Mouse (Mus musculus) cerebellum, adult 2 months (tissue): ENCODE measurements around the gene Stard13. TPM values are rescaled to one million over a fixed set of nuclear protein-coding genes. Genes with fewer than 3 reads are reported as not detected.

Source experiments
- DNase-seq, 2 experiments: peaks; one replicate each; pipeline ENCODE4 v3.0.0; 2021
- H3K27ac ChIP-seq: fragments of 200-500 bp; 2 replicates; pipeline ENCODE4 v1.5.1; 2012; ENCODE audit warnings: low read length, control low read depth, inconsistent platforms; ENCODE audit not compliant: insufficient read depth
- H3K27me3 ChIP-seq: fragments of 200-500 bp; 2 replicates; pipeline ENCODE4 v1.6.1; 2012; ENCODE audit warnings: inconsistent platforms, mild to moderate bottlenecking, low read length, moderate library complexity; ENCODE audit not compliant: control insufficient read depth, insufficient read depth
- H3K4me1 ChIP-seq: fragments of 200-500 bp; 2 replicates; pipeline ENCODE4 v1.6.1; 2011; ENCODE audit warnings: low read length; ENCODE audit not compliant: control insufficient read depth, insufficient read depth
- H3K4me3 ChIP-seq: fragments of 200-500 bp; replicated peaks from 2 replicates; pipeline ENCODE3; 2011; ENCODE audit warnings: mild to moderate bottlenecking, low read depth, low read length, control low read depth; ENCODE audit not compliant: insufficient read depth
- CTCF ChIP-seq: fragments of 200-500 bp; IDR thresholded peaks from 2 replicates; pipeline ENCODE4 v1.5.1; 2011; ENCODE audit warnings: low read depth, mild to moderate bottlenecking, control low read depth, low read length, moderate library complexity, borderline replicate concordance; ENCODE audit not compliant: insufficient read depth
- POLR2A ChIP-seq: fragments of 200-500 bp; IDR thresholded peaks from 2 replicates; pipeline ENCODE4 v1.6.1; 2011; ENCODE audit warnings: low read length, control low read depth, borderline replicate concordance; ENCODE audit not compliant: insufficient read depth
- WGBS: fragments of 180-500 bp; shearing (Covaris S2); methylation state at CpG from one replicate; pipeline ENCODE4 v1.1.7; 2018; 5-methylcytosine and 5-hydroxymethylcytosine counted together
- polyA plus RNA-seq: library from polyadenylated mRNA; depleted of rRNA; stranded (reverse); fragments of >200 nt; gene quantifications from 2 replicates; pipeline ENCODE4 v1.2.3, GENCODE M21; 2012

Stard13 gene
- polyA plus RNA-seq, 1 experiment, result 9.8 TPM

DNA sequence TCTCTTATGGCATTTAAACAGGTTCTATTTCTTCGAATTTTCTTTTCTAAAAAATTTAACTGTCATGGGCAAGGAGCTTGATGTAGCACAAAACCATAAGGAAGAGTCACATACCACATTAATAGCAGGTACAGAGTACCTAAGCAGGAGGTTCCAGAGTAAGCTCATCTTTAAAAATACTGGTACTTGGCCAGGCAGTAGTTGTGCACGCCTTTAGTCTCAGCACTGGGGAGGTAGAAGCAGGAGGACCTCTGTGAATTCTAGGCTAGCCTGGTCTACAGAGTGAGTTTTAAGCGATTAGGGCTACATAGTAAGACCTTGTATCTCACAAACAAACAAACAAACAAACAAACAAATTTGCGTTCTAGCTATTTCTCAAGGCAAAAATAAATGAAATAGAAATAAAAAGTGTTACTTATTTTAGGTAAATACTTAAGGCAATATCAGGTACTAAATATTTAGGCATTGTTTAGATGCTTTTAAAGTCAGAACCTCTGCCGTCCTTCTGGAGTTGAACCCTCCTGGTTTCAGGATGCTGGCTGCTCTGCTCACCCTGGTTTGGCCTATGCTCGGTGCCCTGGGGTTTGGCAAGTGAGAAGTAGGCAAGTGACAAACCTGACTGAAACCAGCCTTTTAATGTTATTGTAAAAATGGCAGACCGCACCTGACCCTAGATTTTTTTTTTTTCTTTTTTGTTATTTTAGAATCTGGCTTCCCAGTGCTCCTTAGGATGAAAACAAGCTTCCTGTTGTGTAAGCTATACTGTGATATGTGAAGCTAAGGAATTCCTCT is 122.4 kb downstream of the Stard13 start:
- TF ChIP-seq CTCF (no peak), POLR2A (no peak)
- Histone ChIP-seq H3K27ac (no peak overlapping the region), H3K4me1 (no peaks in the 10 kb centered on the region; the same call in 1 of the 2 replicates), H3K27me3 (no peaks in the 10 kb centered on the region), H3K4me3 (no peak overlapping the region)
- DNase-seq, result no peak
- 82% methylated on average over 7 of the region's 7 CpGs for WGBS

DNA sequence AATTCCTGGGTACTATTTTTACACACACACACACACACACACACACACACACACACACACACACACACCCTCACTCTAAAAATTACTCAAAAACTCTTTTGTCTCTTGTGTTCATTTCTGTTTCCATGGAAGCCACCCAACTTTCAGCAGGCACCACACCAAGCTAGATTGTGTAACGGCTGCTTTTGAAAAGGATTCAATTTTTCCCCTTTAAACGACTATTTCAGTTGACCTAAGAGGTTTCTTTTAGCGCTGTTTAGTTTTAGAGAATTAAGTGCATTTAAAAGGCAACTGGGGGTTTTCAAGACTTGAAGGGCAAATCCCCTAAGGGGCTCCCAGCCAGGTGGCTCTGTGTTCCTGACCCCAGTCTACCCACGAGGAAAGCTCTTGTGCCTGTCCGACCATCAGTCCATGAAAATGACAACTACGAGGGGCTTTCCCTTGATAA is 123.2 kb downstream of the Stard13 start:
- Histone ChIP-seq H3K4me3 (no peak overlapping the region), H3K27me3 (no peaks in the 10 kb centered on the region), H3K4me1 (no peaks in the 10 kb centered on the region), H3K27ac (no peak overlapping the region)
- 45% methylated on average over 6 of the region's 6 CpGs for WGBS
- DNase-seq, result peak in 1 of 2 experiments; percentile 18
- TF ChIP-seq POLR2A (no peak), CTCF (no peak)

DNA sequence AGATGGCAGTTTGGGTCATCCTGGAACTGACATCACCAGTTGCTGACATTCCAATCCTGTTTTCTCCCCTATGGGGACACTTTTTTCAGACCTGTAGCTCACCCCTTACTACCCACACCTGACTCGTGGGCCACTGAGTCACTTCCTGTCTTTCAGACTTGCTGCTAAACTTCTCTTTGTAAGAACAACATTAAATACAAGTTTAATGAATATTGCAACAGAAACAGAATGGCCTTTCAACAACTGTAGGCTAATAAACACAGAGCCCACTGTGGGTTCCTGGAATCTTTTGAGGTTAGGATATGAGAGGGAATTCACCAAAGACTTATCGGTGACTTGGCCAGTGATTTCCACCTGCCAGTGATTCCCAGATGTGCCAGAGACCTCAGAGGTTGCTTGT is 123.8 kb downstream of the Stard13 start:
- Histone ChIP-seq H3K4me1 (no peaks in the 10 kb centered on the region), H3K27me3 (no peaks in the 10 kb centered on the region), H3K27ac (no peak overlapping the region), H3K4me3 (no peak overlapping the region)
- WGBS, result 82% methylated on average over 2 of the region's 2 CpGs
- TF ChIP-seq CTCF (no peak), POLR2A (no peak)
- DNase-seq, result no peak

DNA sequence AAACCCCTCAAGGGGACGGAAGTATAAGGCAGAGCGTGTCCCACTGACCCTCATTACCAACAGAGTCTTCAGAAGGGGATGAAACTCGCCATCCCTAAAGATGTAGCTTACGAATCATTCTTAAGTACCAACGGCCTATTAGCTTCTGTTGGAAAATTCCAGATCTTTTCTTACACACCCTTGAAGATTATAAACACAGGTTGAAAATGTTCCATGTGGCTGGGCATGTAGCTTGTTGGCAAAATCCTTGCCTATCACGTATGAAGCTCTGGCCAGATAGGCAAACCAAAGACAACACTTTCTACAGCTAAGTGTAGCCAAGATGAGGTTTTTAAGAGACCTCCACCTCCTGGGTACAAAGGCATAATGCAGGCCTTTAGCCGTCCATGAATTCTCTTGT is 124.7 kb downstream of the Stard13 start:
- Histone ChIP-seq H3K27me3 (no peaks in the 10 kb centered on the region), H3K4me3 (no peak overlapping the region), H3K27ac (no peak overlapping the region), H3K4me1 (no peaks in the 10 kb centered on the region)
- 90% methylated on average over 7 of the region's 7 CpGs for WGBS
- TF ChIP-seq CTCF, result no peak
- no peak for TF ChIP-seq POLR2A
- no peak for DNase-seq

DNA sequence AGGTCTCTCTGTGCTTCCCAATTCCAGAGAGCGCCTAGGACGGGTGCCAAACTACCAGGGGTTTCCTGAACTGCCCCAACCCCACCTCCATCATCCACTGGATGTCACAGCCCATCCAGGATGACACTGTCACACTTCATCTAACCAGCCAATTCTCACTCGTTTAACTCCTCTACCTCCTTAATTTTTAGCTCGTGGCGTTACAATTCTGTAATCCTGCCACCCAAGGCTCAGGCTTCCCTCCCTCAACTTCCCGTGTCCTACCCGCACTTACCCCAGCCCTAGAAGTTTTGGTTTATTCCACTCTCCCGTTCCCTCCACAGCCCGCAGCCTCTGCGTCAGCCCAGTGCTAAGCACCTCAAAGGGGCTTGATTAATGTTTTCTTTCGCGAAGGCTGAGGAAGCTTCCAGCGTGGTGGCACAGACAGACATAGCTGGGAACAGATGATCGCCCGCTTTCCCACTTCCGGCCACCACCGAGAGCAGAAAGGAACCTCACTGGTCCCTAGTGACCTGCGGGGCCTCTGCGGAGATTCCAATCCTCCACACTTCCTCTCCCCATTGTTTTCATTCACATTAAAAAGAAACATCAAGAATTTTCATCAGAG is 125.2 kb downstream of the Stard13 start:
- H3K27ac ChIP-seq, result no peak overlapping the region
- WGBS, result 73% methylated on average over 19 of the region's 19 CpGs
- TF ChIP-seq POLR2A, result no peak
- no peak for TF ChIP-seq CTCF
- no peak for DNase-seq
- no peaks in the 10 kb centered on the region for H3K27me3 ChIP-seq
- H3K4me3 ChIP-seq, result no peak overlapping the region
- no peaks in the 10 kb centered on the region for H3K4me1 ChIP-seq

DNA sequence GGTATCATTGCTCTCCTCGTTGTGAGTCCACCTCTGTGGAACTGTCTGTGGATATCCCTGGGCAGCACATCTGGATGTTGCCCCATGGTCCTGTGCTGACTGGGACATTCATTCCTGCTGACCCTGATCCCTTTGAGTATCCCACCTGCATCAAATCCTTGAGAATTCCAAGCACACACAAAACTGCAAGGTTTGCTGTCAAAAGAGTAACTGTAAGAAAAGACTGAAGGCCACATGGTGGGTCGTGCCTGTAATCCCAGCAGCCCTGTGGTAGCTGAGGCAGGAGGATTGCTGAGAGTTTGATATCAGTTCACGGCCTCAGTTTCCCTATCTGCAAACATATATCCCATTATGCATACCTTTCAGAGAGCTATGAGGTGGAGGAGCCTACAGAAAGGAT is 126.8 kb downstream of the Stard13 start:
- 92% methylated on average over 3 of the region's 3 CpGs for WGBS
- no peak for DNase-seq
- TF ChIP-seq CTCF, result no peak
- TF ChIP-seq POLR2A, result no peak
- H3K4me1 ChIP-seq, result no peaks in the 10 kb centered on the region
- H3K4me3 ChIP-seq, result no peak overlapping the region
- H3K27me3 ChIP-seq, result no peaks in the 10 kb centered on the region
- H3K27ac ChIP-seq, result no peak overlapping the region

DNA sequence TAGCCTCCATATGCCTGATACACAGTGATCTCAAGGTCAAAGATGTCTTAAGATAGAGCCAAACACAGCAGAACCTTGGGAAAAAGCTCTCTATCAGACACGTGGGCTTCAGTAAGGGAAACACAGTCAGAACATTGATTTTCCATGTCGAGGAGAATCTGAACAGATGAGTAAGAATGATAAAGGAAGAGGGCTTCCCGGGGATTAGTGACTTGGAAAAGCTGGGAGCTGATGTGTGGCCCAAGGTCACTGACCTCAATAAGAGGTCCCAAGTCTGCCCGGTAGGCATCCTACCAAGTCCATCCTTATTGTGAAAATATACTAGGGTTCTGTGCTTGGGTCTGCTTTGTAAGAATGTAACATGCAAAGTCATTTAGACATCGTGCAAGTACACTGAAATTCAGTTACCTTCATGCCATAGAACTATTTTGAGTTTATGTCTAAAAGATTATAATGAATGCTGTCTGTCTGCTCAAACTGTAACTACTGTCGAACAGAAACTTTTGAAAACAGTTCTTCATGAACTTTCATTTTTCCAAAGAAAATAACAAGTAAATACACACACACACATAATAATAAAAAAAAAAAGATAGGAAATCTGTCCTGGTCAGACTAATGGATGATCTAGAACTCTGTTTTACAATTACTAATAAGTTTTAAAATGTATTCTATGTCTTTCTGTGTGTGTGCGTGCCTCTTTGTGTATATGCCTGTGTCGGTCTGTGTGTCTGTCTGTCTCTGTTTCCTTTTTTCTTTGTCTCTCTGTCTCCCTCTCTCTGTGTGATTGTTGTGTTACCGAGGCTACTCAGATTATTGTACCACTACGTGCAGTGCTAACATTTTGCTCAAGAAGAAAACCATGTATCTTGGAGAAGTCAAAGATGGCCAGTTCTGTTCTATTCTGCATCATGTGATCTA is 128.3 kb downstream of the Stard13 start:
- Histone ChIP-seq H3K27me3 (no peaks in the 10 kb centered on the region), H3K4me3 (no peak overlapping the region), H3K27ac (no peak overlapping the region), H3K4me1 (no peaks in the 10 kb centered on the region)
- TF ChIP-seq CTCF, result no peak
- no peak for TF ChIP-seq POLR2A
- 75% methylated on average over 10 of the region's 10 CpGs for whole genome bisulfite sequencing
- no peak for DNase-seq
